Mouse (Mus musculus) limb, embryonic 14.5 days (tissue): ENCODE data around the gene Bend3. TPM values are rescaled to one million over a fixed set of nuclear protein-coding genes. Genes with fewer than 3 reads are reported as not detected.

ENCODE experiments used
- ATAC-seq: fragments of 200-750 bp; cut with Nextera tagmentation; 2 replicates; pipeline ENCODE4 v1.8.0; 2017; ENCODE audit warnings: low read depth, moderate number of reproducible peaks, moderate TSS enrichment; ENCODE audit not compliant: low FRiP score
- DNase-seq: peaks from one replicate; pipeline ENCODE4 v3.0.0-alpha.2; 2015; ENCODE audit warnings: low spot score
- H3K27ac ChIP-seq: fragments of 300-500 bp; sonication (generic); replicated peaks from 2 replicates; pipeline ENCODE4 v1.5.1; 2014; ENCODE audit warnings: low read depth, mild to moderate bottlenecking, low read length, moderate library complexity, mixed read lengths
- H3K27me3 ChIP-seq: fragments of 300-500 bp; sonication (generic); 2 replicates; pipeline ENCODE4 v1.6.1; 2014; ENCODE audit warnings: low read length, mixed read lengths; ENCODE audit not compliant: control insufficient read depth, insufficient read depth
- H3K36me3 ChIP-seq: fragments of 300-500 bp; sonication (generic); 2 replicates; pipeline ENCODE4 v1.6.1; 2014; ENCODE audit warnings: mild to moderate bottlenecking, low read length, moderate library complexity, mixed read lengths; ENCODE audit not compliant: control insufficient read depth, insufficient read depth
- H3K4me1 ChIP-seq: fragments of 300-500 bp; sonication (generic); 2 replicates; pipeline ENCODE4 v1.6.1; 2014; ENCODE audit warnings: antibody characterized with exemption, low read length, mixed read lengths; ENCODE audit not compliant: control insufficient read depth, insufficient read depth
- H3K4me2 ChIP-seq: fragments of 300-500 bp; sonication (generic); replicated peaks from 2 replicates; pipeline ENCODE4 v1.6.1; 2014; ENCODE audit warnings: low read depth, mild to moderate bottlenecking, low read length, moderate library complexity; ENCODE audit not compliant: severe bottlenecking
- H3K4me3 ChIP-seq: fragments of 300-500 bp; sonication (generic); replicated peaks from 2 replicates; pipeline ENCODE4 v1.5.1; 2014; ENCODE audit warnings: low read length
- H3K9ac ChIP-seq: fragments of 300-500 bp; sonication (generic); 2 replicates; pipeline ENCODE4 v1.6.1; 2014; ENCODE audit warnings: mild to moderate bottlenecking, low read depth, low read length, moderate library complexity; ENCODE audit not compliant: severe bottlenecking
- H3K9me3 ChIP-seq: fragments of 300-500 bp; sonication (generic); 2 replicates; pipeline ENCODE4 v1.6.1; 2016; ENCODE audit warnings: low read length; ENCODE audit not compliant: control insufficient read depth
- POLR2A ChIP-seq: fragments of 200-500 bp; IDR thresholded peaks from 2 replicates; pipeline ENCODE4 v1.8.0; 2012; ENCODE audit warnings: inconsistent platforms, mild to moderate bottlenecking, moderate library complexity, borderline replicate concordance; ENCODE audit not compliant: insufficient read depth, insufficient read length; ENCODE audit errors: extremely low read depth
- WGBS: fragments of 180-500 bp; shearing (Covaris S2); extraction: QIAGEN DNeasy Blood & Tissue Kit; methylation state at CpG from one replicate; pipeline ENCODE4 v1.1.7; 2014; 5-methylcytosine and 5-hydroxymethylcytosine counted together
- polyA plus RNA-seq, 2 experiments: library from polyadenylated mRNA; depleted of rRNA in 1 of 2; stranded (reverse) in 1 of 2; unstranded in 1 of 2; fragments of >200 nt; fragmentation: Nextera tagmentation in 1 of 2; extraction: Ambion mirVana in 1 of 2; gene quantifications; 2 replicates each; pipeline versions ENCODE4 v1.2.1 to v1.2.3; 2012 to 2014

The Bend3 gene
- polyA plus RNA-seq, 2 experiments, result 5.0 to 9.8 TPM

DNA sequence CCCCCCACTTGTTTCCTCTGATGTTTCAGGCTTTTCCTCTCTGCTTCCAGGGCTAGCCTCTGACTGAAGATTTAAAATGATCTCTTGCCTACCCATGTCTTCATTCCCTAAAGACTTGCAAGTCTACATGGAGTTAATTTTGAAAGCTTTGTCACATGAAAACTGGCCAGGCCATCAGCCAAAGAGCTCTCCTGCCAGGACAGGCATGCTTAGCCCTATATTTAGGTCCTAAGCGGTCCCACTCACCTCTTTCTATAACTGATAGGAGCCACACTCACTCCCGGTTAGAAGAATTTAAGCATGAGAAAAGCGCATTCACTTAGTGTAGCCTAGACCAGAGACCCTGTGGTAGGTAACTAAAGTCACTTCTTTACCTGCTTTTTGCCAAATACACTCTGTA, 24.0 kb upstream of the Bend3 start:
- Histone ChIP-seq H3K36me3 (no peaks in the 10 kb centered on the region), H3K9ac (no peak overlapping the region), H3K9me3 (no peaks in the 10 kb centered on the region), H3K4me3 (no peak overlapping the region), H3K27ac (no peak overlapping the region), H3K4me1 (no peaks in the 10 kb centered on the region), H3K4me2 (no peak overlapping the region), H3K27me3 (no peaks in the 10 kb centered on the region)
- ATAC-seq (no peak), DNase-seq (no peak)
- no peak for TF ChIP-seq POLR2A
- 92% methylated on average over 3 of the region's 3 CpGs for WGBS

DNA sequence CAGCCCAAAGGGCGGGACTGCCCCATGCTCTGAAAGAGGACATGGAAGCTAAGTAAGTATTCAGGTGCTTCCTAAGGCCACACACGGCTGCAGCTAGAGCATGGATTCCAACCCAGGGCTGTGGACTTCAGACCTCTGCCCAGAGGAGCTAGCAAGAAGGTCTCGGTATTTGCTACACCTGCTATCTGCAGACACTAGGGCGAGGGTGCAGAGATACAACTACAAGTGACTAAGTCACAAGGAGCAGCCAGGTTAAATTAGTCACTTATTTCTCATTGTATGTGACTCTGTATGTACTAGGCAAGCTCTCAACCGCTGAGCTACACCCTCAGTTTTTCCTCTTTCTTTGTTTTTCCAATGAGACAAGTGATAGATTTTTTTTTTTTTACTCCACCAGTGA, 15.8 kb upstream of the Bend3 start:
- H3K4me1 ChIP-seq, result no peaks in the 10 kb centered on the region

DNA sequence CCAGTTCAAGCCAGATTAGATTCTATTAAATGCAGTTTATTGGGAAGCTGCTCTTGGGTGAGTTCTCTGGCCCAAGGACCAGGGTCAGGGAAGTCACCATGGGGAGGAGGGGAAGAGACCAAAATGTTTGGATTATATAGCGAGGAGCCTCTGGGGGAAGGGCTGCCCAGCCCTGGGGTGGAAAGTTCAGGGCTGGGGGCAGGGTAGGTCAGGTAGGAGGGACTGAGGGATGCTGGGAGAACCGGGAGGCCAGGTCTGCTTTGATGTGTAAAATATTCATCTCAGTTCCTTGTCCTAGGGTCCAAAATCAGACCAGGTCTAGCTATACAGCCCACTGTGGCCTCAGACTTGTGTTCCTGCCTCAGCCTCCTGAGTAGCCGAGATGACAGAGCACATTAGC, 15.4 kb upstream of the Bend3 start:
- no peak for TF ChIP-seq POLR2A
- 58% methylated on average over 3 of the region's 3 CpGs for WGBS

More for the DNA sequence above, 15.8 kb upstream of the Bend3 start:
- H3K36me3 ChIP-seq, result no peaks in the 10 kb centered on the region
- H3K9me3 ChIP-seq, result no peaks in the 10 kb centered on the region
- no peak overlapping the region for H3K27ac ChIP-seq
- no peak overlapping the region for H3K4me2 ChIP-seq
- H3K9ac ChIP-seq, result no peak overlapping the region
- DNase-seq, result no peak
- ATAC-seq, result no peak
- TF ChIP-seq POLR2A, result no peak
- WGBS, result 86% methylated on average over 5 of the region's 5 CpGs
- H3K27me3 ChIP-seq, result no peaks in the 10 kb centered on the region
- H3K4me3 ChIP-seq, result no peak overlapping the region

DNA sequence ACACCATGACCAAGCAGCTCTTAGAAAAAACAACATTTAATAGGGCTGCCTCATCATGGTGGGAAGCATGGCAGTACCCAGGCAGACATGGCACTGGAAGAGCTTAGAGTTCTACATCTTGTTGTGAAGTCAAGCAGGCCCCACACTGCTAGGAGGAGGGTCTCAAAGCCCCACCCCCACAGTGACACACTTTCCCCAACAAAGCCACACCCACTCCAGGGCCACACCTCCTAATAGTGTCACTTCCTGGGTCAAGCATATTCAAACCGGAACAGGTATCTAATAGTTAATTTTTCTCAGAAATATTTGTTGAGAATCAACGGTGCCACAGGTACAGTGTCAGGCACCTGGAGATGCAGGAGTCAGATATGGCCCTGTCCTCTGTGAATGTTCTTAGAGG, 12.4 kb upstream of the Bend3 start:
- no peak overlapping the region for H3K4me2 ChIP-seq
- no peaks in the 10 kb centered on the region for H3K9me3 ChIP-seq
- no peak for TF ChIP-seq POLR2A
- H3K9ac ChIP-seq, result no peak overlapping the region
- ATAC-seq (no peak), DNase-seq (no peak)
- H3K4me1 ChIP-seq, result no peaks in the 10 kb centered on the region
- no peaks in the 10 kb centered on the region for H3K36me3 ChIP-seq
- 85% methylated on average over 2 of the region's 2 CpGs for WGBS
- no peaks in the 10 kb centered on the region for H3K27me3 ChIP-seq
- H3K27ac ChIP-seq, result no peak overlapping the region
- no peak overlapping the region for H3K4me3 ChIP-seq

More for the DNA sequence above, 15.4 kb upstream of the Bend3 start:
- no peak overlapping the region for H3K4me2 ChIP-seq
- H3K4me3 ChIP-seq, result no peak overlapping the region
- ATAC-seq (no peak), DNase-seq (no peak)
- no peaks in the 10 kb centered on the region for H3K4me1 ChIP-seq
- no peaks in the 10 kb centered on the region for H3K36me3 ChIP-seq
- no peaks in the 10 kb centered on the region for H3K9me3 ChIP-seq
- no peaks in the 10 kb centered on the region for H3K27me3 ChIP-seq
- no peak overlapping the region for H3K9ac ChIP-seq
- no peak overlapping the region for H3K27ac ChIP-seq

- H3K36me3 ChIP-seq, result no peaks in the 10 kb centered on the region
- no peak for TF ChIP-seq POLR2A
- no peaks in the 10 kb centered on the region for H3K4me1 ChIP-seq
- 30% methylated on average over 12 of the region's 13 CpGs for WGBS
- no peak for ATAC-seq
- no peaks in the 10 kb centered on the region for H3K9me3 ChIP-seq
- H3K4me3 ChIP-seq, result no peak overlapping the region
- no peak for DNase-seq
- no peak overlapping the region; the same call in 1 of the 2 replicates for H3K4me2 ChIP-seq
- no peak overlapping the region for H3K9ac ChIP-seq
- no peak overlapping the region for H3K27ac ChIP-seq
- no peaks in the 10 kb centered on the region for H3K27me3 ChIP-seq
These were observed 11.0 kb upstream of the Bend3 start for GRCm38 (mm10) chr10:43467659-43468058.

DNA sequence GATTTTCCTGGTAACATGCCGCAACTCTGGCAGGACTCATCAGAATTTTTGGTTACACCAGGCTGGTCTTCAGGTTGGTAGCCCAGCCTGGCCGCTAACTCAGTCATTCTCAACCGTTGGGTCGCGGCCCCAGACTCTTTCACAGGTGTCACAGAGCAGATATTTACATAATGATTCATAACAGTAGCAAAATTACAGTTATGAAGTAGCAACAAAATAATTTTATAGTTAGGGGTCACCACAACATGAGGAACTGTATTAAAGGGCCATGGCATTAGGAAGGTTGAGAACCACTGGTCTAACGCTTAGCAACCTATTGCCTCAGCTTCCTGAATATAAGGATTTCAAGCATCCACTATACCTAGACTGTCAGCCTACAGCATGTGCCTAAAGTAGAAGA, 10.3 kb upstream of the Bend3 start:
- Histone ChIP-seq H3K27ac (no peak overlapping the region), H3K4me1 (no peaks in the 10 kb centered on the region), H3K9me3 (no peaks in the 10 kb centered on the region), H3K36me3 (no peaks in the 10 kb centered on the region), H3K4me3 (no peak overlapping the region), H3K4me2 (no peak overlapping the region), H3K27me3 (no peaks in the 10 kb centered on the region), H3K9ac (no peak overlapping the region)
- no peak for TF ChIP-seq POLR2A
- DNase-seq (no peak), ATAC-seq (no peak)
- WGBS, result 94% methylated on average over 6 of the region's 6 CpGs
